Mouse (Mus musculus) cerebellum, adult 2 months (tissue): ENCODE results near the gene Tmem120b. TPM values are rescaled to one million over a fixed set of nuclear protein-coding genes. Genes with fewer than 3 reads are reported as not detected.
A peak's percentile ranks its signal among the peaks of the same experiment; 100 is the strongest.

ENCODE experiments used
- DNase-seq, 2 experiments: peaks; one replicate each; pipeline ENCODE4 v3.0.0; 2021
- H3K27ac ChIP-seq: fragments of 200-500 bp; 2 replicates; pipeline ENCODE4 v1.5.1; 2012; ENCODE audit warnings: low read length, control low read depth, inconsistent platforms; ENCODE audit not compliant: insufficient read depth
- H3K27me3 ChIP-seq: fragments of 200-500 bp; 2 replicates; pipeline ENCODE4 v1.6.1; 2012; ENCODE audit warnings: inconsistent platforms, mild to moderate bottlenecking, low read length, moderate library complexity; ENCODE audit not compliant: control insufficient read depth, insufficient read depth
- H3K4me1 ChIP-seq: fragments of 200-500 bp; 2 replicates; pipeline ENCODE4 v1.6.1; 2011; ENCODE audit warnings: low read length; ENCODE audit not compliant: control insufficient read depth, insufficient read depth
- H3K4me3 ChIP-seq: fragments of 200-500 bp; replicated peaks from 2 replicates; pipeline ENCODE3; 2011; ENCODE audit warnings: mild to moderate bottlenecking, low read depth, low read length, control low read depth; ENCODE audit not compliant: insufficient read depth
- CTCF ChIP-seq: fragments of 200-500 bp; IDR thresholded peaks from 2 replicates; pipeline ENCODE4 v1.5.1; 2011; ENCODE audit warnings: low read depth, mild to moderate bottlenecking, control low read depth, low read length, moderate library complexity, borderline replicate concordance; ENCODE audit not compliant: insufficient read depth
- POLR2A ChIP-seq: fragments of 200-500 bp; IDR thresholded peaks from 2 replicates; pipeline ENCODE4 v1.6.1; 2011; ENCODE audit warnings: low read length, control low read depth, borderline replicate concordance; ENCODE audit not compliant: insufficient read depth
- WGBS: fragments of 180-500 bp; shearing (Covaris S2); methylation state at CpG from one replicate; pipeline ENCODE4 v1.1.7; 2018; 5-methylcytosine and 5-hydroxymethylcytosine counted together
- polyA plus RNA-seq: library from polyadenylated mRNA; depleted of rRNA; stranded (reverse); fragments of >200 nt; gene quantifications from 2 replicates; pipeline ENCODE4 v1.2.3, GENCODE M21; 2012

The Tmem120b gene
- polyA plus RNA-seq, 1 experiment: 21.8 TPM

- TF ChIP-seq POLR2A: no peak
- no peak for TF ChIP-seq CTCF
- WGBS: 67% methylated on average over 8 of the region's 8 CpGs
- no peak for DNase-seq
- Histone ChIP-seq H3K27me3 (no peaks in the 10 kb centered on the region), H3K4me3 (no peak overlapping the region), H3K4me1 (no peaks in the 10 kb centered on the region), H3K27ac (no peak overlapping the region)
These were observed 47.9 kb downstream of the Tmem120b start for GRCm38 (mm10) chr5:123116080-123116479.

GRCm38 (mm10) chr5:123117257-123117656, 49.0 kb downstream of the Tmem120b start:
- Histone ChIP-seq H3K4me1 (no peaks in the 10 kb centered on the region), H3K4me3 (no peak overlapping the region), H3K27me3 (no peaks in the 10 kb centered on the region), H3K27ac (no peak overlapping the region)
- DNase-seq: peak; percentile 70 to 78
- TF ChIP-seq POLR2A (no peak), CTCF (peak; percentile 76)
- 17% methylated on average over 10 of the region's 10 CpGs for whole genome bisulfite sequencing

- Histone ChIP-seq H3K27ac (no peak overlapping the region), H3K4me1 (no peaks in the 10 kb centered on the region), H3K4me3 (no peak overlapping the region), H3K27me3 (no peaks in the 10 kb centered on the region)
- no peak for TF ChIP-seq POLR2A
- 87% methylated on average over 8 of the region's 8 CpGs for WGBS
- DNase-seq: no peak
These were observed 49.6 kb downstream of the Tmem120b start for GRCm38 (mm10) chr5:123117773-123118172.

- TF ChIP-seq CTCF (no peak), POLR2A (no peak)
- WGBS: 52% methylated on average over 10 of the region's 10 CpGs
- no peak overlapping the region for H3K27ac ChIP-seq
- DNase-seq: no peak
- no peaks in the 10 kb centered on the region for H3K27me3 ChIP-seq
- no peak overlapping the region for H3K4me3 ChIP-seq
- no peaks in the 10 kb centered on the region for H3K4me1 ChIP-seq
These were observed 50.6 kb downstream of the Tmem120b start for GRCm38 (mm10) chr5:123118826-123119225.

- 46% methylated on average over 7 of the region's 7 CpGs for WGBS
These were observed 52.5 kb downstream of the Tmem120b start for GRCm38 (mm10) chr5:123120624-123121215.

GRCm38 (mm10) chr5:123122181-123122580, 54.0 kb downstream of the Tmem120b start:
- TF ChIP-seq CTCF (peak; percentile 47; the same call in 1 of the 2 replicates), POLR2A (no peak)
- 88% methylated on average over 4 of the region's 4 CpGs for WGBS
- no peaks in the 10 kb centered on the region for H3K27me3 ChIP-seq
- no peak overlapping the region for H3K27ac ChIP-seq
- H3K4me1 ChIP-seq: no peaks in the 10 kb centered on the region
- H3K4me3 ChIP-seq: no peak overlapping the region
- peak in 1 of 2 experiments; percentile 33 for DNase-seq

More at GRCm38 (mm10) chr5:123120624-123121215, 52.5 kb downstream of the Tmem120b start:
- DNase-seq: no peak
- no peak overlapping the region for H3K27ac ChIP-seq
- no peaks in the 10 kb centered on the region for H3K4me1 ChIP-seq
- no peaks in the 10 kb centered on the region for H3K27me3 ChIP-seq
- TF ChIP-seq CTCF: no peak
- no peak for TF ChIP-seq POLR2A
- H3K4me3 ChIP-seq: no peak overlapping the region

- Histone ChIP-seq H3K27me3 (no peaks in the 10 kb centered on the region), H3K4me3 (no peak overlapping the region), H3K27ac (no peak overlapping the region), H3K4me1 (no peaks in the 10 kb centered on the region)
- TF ChIP-seq POLR2A (no peak), CTCF (no peak)
- DNase-seq: no peak
- WGBS: 89% methylated on average over 6 of the region's 6 CpGs
These were observed 56.9 kb downstream of the Tmem120b start for GRCm38 (mm10) chr5:123125105-123125504.

- no peak for DNase-seq
- WGBS: 71% methylated on average over 18 of the region's 18 CpGs
- Histone ChIP-seq H3K4me1 (no peaks in the 10 kb centered on the region), H3K27me3 (no peaks in the 10 kb centered on the region), H3K4me3 (no peak overlapping the region), H3K27ac (no peak overlapping the region)
- TF ChIP-seq CTCF (no peak), POLR2A (no peak)
These were observed 57.6 kb downstream of the Tmem120b start for GRCm38 (mm10) chr5:123125638-123126406.

- TF ChIP-seq CTCF: no peak
- no peak for TF ChIP-seq POLR2A
- H3K4me1 ChIP-seq: no peaks in the 10 kb centered on the region
- DNase-seq: no peak
- no peak overlapping the region for H3K4me3 ChIP-seq
- no peaks in the 10 kb centered on the region for H3K27me3 ChIP-seq
- WGBS: 87% methylated on average over 6 of the region's 6 CpGs
- H3K27ac ChIP-seq: no peak overlapping the region
These were observed 58.8 kb downstream of the Tmem120b start for GRCm38 (mm10) chr5:123127031-123127430.
